ENCODE assay signal across 17 mouse cellular contexts in genomic region chr7:19696336-19696873, GRCm38 (mm10). TPM values are rescaled to one million over a fixed set of nuclear protein-coding genes. Genes with fewer than 3 reads are reported as not detected.
DNase-seq lines count a peak whose midpoint lies in the region; ATAC-seq and TF ChIP-seq lines count a peak whose summit lies in the region.
"Had no signal": no experiment of that assay in that cellular context is flagged by ENCODE, and none has a peak within 500 bp of the region (broad histone marks: within the 10 kb centered on the region; RNA-seq: fewer than 3 reads in every experiment).

No protein-coding gene starts in this region.

- peak overlapping the region; percentile 75; the same call in 1 of the 2 replicates for H3K4me2 ChIP-seq in heart, embryonic 13.5 days

- no peak for TF ChIP-seq POLR2A in testis, adult 2 months (IDR thresholded peaks at IDR 0.05; ENCODE audit: control insufficient read depth, low read depth, low read length)
- TF ChIP-seq POLR2A in liver, adult 2 months (IDR thresholded peaks at IDR 0.05; ENCODE audit: extremely low read depth, insufficient read depth, low read length) = no peak

- no peak for TF ChIP-seq CTCF in testis, adult 2 months (IDR thresholded peaks at IDR 0.05; ENCODE audit: control insufficient read depth, insufficient read depth, insufficient replicate concordance, low read depth, low read length)
- TF ChIP-seq CTCF in liver, adult 2 months (IDR thresholded peaks at IDR 0.05; ENCODE audit: low read depth, low read length) = no peak; the same call in 1 of the 2 replicates

- H3K27me3 ChIP-seq in heart, embryonic 13.5 days (replicated peaks) = no peaks in the 10 kb centered on the region
- H3K27me3 ChIP-seq in testis, adult 2 months (ENCODE audit: control insufficient read depth, insufficient read depth, low read length) = no peaks in the 10 kb centered on the region; the same call in 1 of the 2 replicates
- H3K27me3 ChIP-seq in liver, adult 2 months (ENCODE audit: control insufficient read depth, insufficient read depth, low read length) = no peaks in the 10 kb centered on the region

- WGBS in heart, embryonic 13.5 days = 86% methylated on average over 34 of the region's 34 CpGs
- WGBS in liver, adult 2 months = 28% methylated on average over 34 of the region's 34 CpGs

- H3K27ac ChIP-seq in heart, embryonic 13.5 days (replicated peaks) = peak overlapping the region; percentile 92
- H3K27ac ChIP-seq in testis, adult 2 months (ENCODE audit: control insufficient read depth, insufficient read depth, low read depth, low read length) = no peak overlapping the region
- H3K27ac ChIP-seq in liver, adult 2 months (replicated peaks; ENCODE audit: insufficient read depth, low read depth, low read length) = peak overlapping the region; percentile 80

- ATAC-seq in heart, embryonic 13.5 days (ENCODE audit: extremely low read depth, insufficient number of reproducible peaks, low FRiP score, low TSS enrichment) = no peak

- H3K36me3 ChIP-seq in heart, embryonic 13.5 days = peaks cover 18% of the 10 kb centered on the region
- no peaks in the 10 kb centered on the region for H3K36me3 ChIP-seq in testis, adult 2 months (ENCODE audit: control insufficient read depth, insufficient read depth, low read length)
- peaks cover 20% of the 10 kb centered on the region for H3K36me3 ChIP-seq in liver, adult 2 months (ENCODE audit: control insufficient read depth, insufficient read depth, low read length)

- H3K79me2 ChIP-seq in liver, adult 2 months (ENCODE audit: control insufficient read depth, insufficient read depth, low read length) = peaks cover 16% of the 10 kb centered on the region

- DNase-seq in heart, postnatal 4 days = no peak
- DNase-seq in testis, postnatal 14 days (ENCODE audit: low spot score) = no peak
- DNase-seq in liver, adult 2 months (ENCODE audit: extremely low read depth, low read depth, low spot score) = peak; percentile 57
- DNase-seq in lung, postnatal 10 days = no peak
- DNase-seq in cerebellum, adult 11-12 months = no peak
- DNase-seq: adrenal gland, postnatal 25 days; gastrocnemius, postnatal 25 days; kidney, adult 2 months; midbrain, embryonic 14.5 days; thymus, adult 2 months had no signal

- H3K9me3 ChIP-seq in heart, embryonic 13.5 days = no peaks in the 10 kb centered on the region

- H3K9ac ChIP-seq in heart, embryonic 13.5 days = no peak overlapping the region
- H3K9ac ChIP-seq in liver, adult 2 months (ENCODE audit: low read depth, low read length) = peak overlapping the region; percentile 89

- peaks cover 84% of the 10 kb centered on the region for H3K4me1 ChIP-seq in heart, embryonic 13.5 days
- H3K4me1 ChIP-seq in testis, adult 2 months (ENCODE audit: control insufficient read depth, insufficient read depth, low read length) = peaks cover 30% of the 10 kb centered on the region
- peaks cover 23% of the 10 kb centered on the region for H3K4me1 ChIP-seq in liver, adult 2 months (ENCODE audit: control insufficient read depth, insufficient read depth, low read length)

- peak overlapping the region; percentile 55; the same call in 1 of the 2 replicates for H3K4me3 ChIP-seq in heart, embryonic 13.5 days
- H3K4me3 ChIP-seq in testis, adult 2 months (ENCODE audit: control insufficient read depth, low read depth, low read length) = peak overlapping the region; percentile 14
- peak overlapping the region; percentile 90 for H3K4me3 ChIP-seq in liver, adult 2 months (ENCODE audit: insufficient read depth, low read depth, low read length)

RNA-seq across cellular contexts. Expression of gene Apoe, which starts 2.6 kb away (rescaled TPM):
- 480 and 561 TPM in 2 replicates for polyA plus RNA-seq in heart, embryonic 13.5 days (2015; fragmentation: Nextera tagmentation; extraction: Ambion mirVana)
- total RNA-seq in heart, postnatal 4 days (2021) = 100 to 1,000 TPM; 198 to 213 TPM
- polyA plus RNA-seq in testis, adult 2 months (2012; rRNA removed) = 122 and 180 TPM in 2 replicates
- total RNA-seq in liver, adult 2 months (2014; rRNA removed) = 23,407 and 25,019 TPM in 2 replicates
- 39,394 and 43,401 TPM in 2 replicates for polyA plus RNA-seq in liver, adult 2 months (2012; rRNA removed)

RNA-seq across cellular contexts. Expression of gene Apoc1, which starts 3.9 kb away (rescaled TPM):
- 8.8 and 13.9 TPM in 2 replicates for polyA plus RNA-seq in heart, embryonic 13.5 days (2015; fragmentation: Nextera tagmentation; extraction: Ambion mirVana)
- total RNA-seq in heart, postnatal 4 days (2021) = 1 to 10 TPM; 1.9 to 3.0 TPM
- 17.3 and 21.1 TPM in 2 replicates for polyA plus RNA-seq in testis, adult 2 months (2012; rRNA removed)
- 7,017 and 7,765 TPM in 2 replicates for total RNA-seq in liver, adult 2 months (2014; rRNA removed)
- 5,801 and 8,240 TPM in 2 replicates for polyA plus RNA-seq in liver, adult 2 months (2012; rRNA removed)
- total RNA-seq: hematopoietic stem cell, adult 5-6 weeks had no signal

RNA-seq across cellular contexts. Expression of gene Apoc4, which starts 15.1 kb away (rescaled TPM):
- 0.84 and 3.7 TPM in 2 replicates for polyA plus RNA-seq in heart, embryonic 13.5 days (2015; fragmentation: Nextera tagmentation; extraction: Ambion mirVana)
- not detected for total RNA-seq in heart, postnatal 4 days (2021)
- polyA plus RNA-seq in testis, adult 2 months (2012; rRNA removed) = not detected in 2 replicates
- 2,758 and 2,845 TPM in 2 replicates for total RNA-seq in liver, adult 2 months (2014; rRNA removed)
- 3,664 and 4,159 TPM in 2 replicates for polyA plus RNA-seq in liver, adult 2 months (2012; rRNA removed)
- total RNA-seq: gastrocnemius, postnatal 25 days; hematopoietic stem cell, adult 5-6 weeks; left cerebral cortex, postnatal 25 days had no signal
- polyA plus RNA-seq: kidney, adult 2 months; midbrain, embryonic 14.5 days had no signal

RNA-seq across cellular contexts. Expression of gene Gm44805, which starts 15.2 kb away (rescaled TPM):
- 2.9 TPM in 1 of 2 replicates, not detected in the other for polyA plus RNA-seq in heart, embryonic 13.5 days (2015; fragmentation: Nextera tagmentation; extraction: Ambion mirVana)
- not detected for total RNA-seq in heart, postnatal 4 days (2021)
- not detected in 2 replicates for polyA plus RNA-seq in testis, adult 2 months (2012; rRNA removed)
- total RNA-seq in liver, adult 2 months (2014; rRNA removed) = 38.2 and 45.8 TPM in 2 replicates
- 86.3 and 159 TPM in 2 replicates for polyA plus RNA-seq in liver, adult 2 months (2012; rRNA removed)
- total RNA-seq: gastrocnemius, postnatal 25 days; hematopoietic stem cell, adult 5-6 weeks; layer of hippocampus, adult 8-10 months; left cerebral cortex, postnatal 25 days had no signal
- polyA plus RNA-seq: kidney, adult 2 months; lung, embryonic 16.5 days; midbrain, embryonic 14.5 days; neural tube, embryonic 14.5 days; thymus, adult 2 months had no signal

RNA-seq across cellular contexts. Expression of gene Apoc2, which starts 18.7 kb away (rescaled TPM):
- 3.6 and 22.3 TPM in 2 replicates for polyA plus RNA-seq in heart, embryonic 13.5 days (2015; fragmentation: Nextera tagmentation; extraction: Ambion mirVana)
- under 1 TPM in 1 of 2 experiments, not detected in 1; 0.52 TPM for total RNA-seq in heart, postnatal 4 days (2021)
- 0.38 and 0.47 TPM in 2 replicates for polyA plus RNA-seq in testis, adult 2 months (2012; rRNA removed)
- total RNA-seq in liver, adult 2 months (2014; rRNA removed) = 283 and 389 TPM in 2 replicates
- polyA plus RNA-seq in liver, adult 2 months (2012; rRNA removed) = 221 and 425 TPM in 2 replicates
- total RNA-seq: adrenal gland, postnatal 25 days; gastrocnemius, postnatal 25 days; hematopoietic stem cell, adult 5-6 weeks; left cerebral cortex, postnatal 25 days had no signal

Comparison
In these comparisons a context has a peak if more than half of its experiments do, and no peak if none do; other contexts are left out.
1. H3K4me3 ChIP-seq: peak in every context shown above with its lines; median percentile 90 in liver, adult 2 months; 55 in heart, embryonic 13.5 days; 14 in testis, adult 2 months.
2. RNA of gene Apoe, which starts 2.6 kb away (polyA plus RNA-seq): 39,394 to 43,401 TPM in liver, adult 2 months; 480 to 561 TPM in heart, embryonic 13.5 days and 122 to 180 TPM in testis, adult 2 months; every median in the first group is over 10 times any median in the second.
3. RNA of gene Apoc1, which starts 3.9 kb away (polyA plus RNA-seq): 5,801 to 8,240 TPM in liver, adult 2 months; 17.3 to 21.1 TPM in testis, adult 2 months and 8.8 to 13.9 TPM in heart, embryonic 13.5 days; every median in the first group is over 100 times any median in the second.
4. RNA of gene Apoc4, which starts 15.1 kb away (polyA plus RNA-seq): 3,664 to 4,159 TPM in liver, adult 2 months; 0.84 to 3.7 TPM in heart, embryonic 13.5 days and not detected in testis, adult 2 months; every median in the first group is over 100 times any median in the second.